In the genomic region with DNA sequence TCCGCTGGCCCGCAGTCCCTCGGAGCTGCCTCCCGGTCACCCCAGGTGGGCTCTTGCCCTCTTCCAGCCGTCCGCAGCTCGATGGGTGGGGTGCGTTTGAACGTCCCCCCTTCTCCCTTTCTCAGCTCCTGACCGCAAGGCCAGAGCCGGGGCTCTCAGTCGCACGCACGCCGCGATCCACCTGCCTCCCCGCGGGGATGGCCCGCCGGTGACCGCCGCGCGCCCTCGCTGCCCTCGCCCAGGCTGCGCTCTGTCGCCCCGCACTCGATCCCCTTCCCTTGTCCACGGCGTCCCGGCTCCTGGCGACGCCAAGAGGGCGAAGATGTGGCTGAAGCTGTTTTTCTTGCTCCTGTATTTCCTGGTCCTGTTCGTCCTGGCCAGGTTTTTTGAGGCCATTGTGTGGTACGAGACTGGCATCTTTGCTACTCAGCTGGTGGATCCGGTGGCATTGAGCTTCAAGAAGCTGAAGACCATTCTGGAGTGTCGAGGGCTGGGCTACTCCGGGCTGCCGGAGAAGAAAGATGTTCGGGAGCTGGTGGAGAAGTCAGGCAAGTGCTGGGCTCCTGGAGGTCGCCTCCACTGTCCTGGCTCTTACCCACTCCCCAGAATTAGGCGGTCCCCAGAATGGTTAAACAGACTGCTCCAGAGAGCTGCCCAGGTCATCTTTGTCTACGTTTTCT, we compare ENCODE assay signal across 8 mouse cellular contexts. TPM values are rescaled to one million over a fixed set of nuclear protein-coding genes. Genes with fewer than 3 reads are reported as not detected.
A peak's percentile ranks its signal among the peaks of the same experiment; 100 is the strongest.
DNase-seq lines count a peak whose midpoint lies in the region; ATAC-seq and TF ChIP-seq lines count a peak whose summit lies in the region.

No protein-coding gene starts in this region.

- ATAC-seq in activated CD4-positive, CD25-positive, alpha-beta regulatory T cell, adult 4 months: peak; percentile 22
- ATAC-seq in intestine, embryonic 16.5 days: peak; percentile 31; the same call in 1 of the 2 replicates
- ATAC-seq in limb, embryonic 12.5 days (ENCODE audit: insufficient number of reproducible peaks, insufficient read depth, low FRiP score, low TSS enrichment, low read depth): peak; percentile 1; the same call in 1 of the 2 replicates
- ATAC-seq in midbrain, embryonic 13.5 days: peak; percentile 48

- DNase-seq in 3T3-L1 (ENCODE audit: low read depth, low spot score): peak; percentile 60
- DNase-seq in cerebellum, postnatal 36 days: peak; percentile 65 to 71
- peak; percentile 46 to 59 for DNase-seq in frontal cortex, postnatal 36 days (ENCODE audit: low spot score in 2 of 2)

- H3K9ac ChIP-seq in intestine, embryonic 16.5 days (ENCODE audit: low read depth, low read length): peak overlapping the region; percentile 100
- H3K9ac ChIP-seq in limb, embryonic 12.5 days (replicated peaks): peak overlapping the region; percentile 95
- H3K9ac ChIP-seq in midbrain, embryonic 13.5 days (replicated peaks): peak overlapping the region; percentile 100

- no peak for TF ChIP-seq CTCF in small intestine, adult 2 months (IDR thresholded peaks at IDR 0.05; ENCODE audit: extremely low read depth, insufficient read length, insufficient replicate concordance, low read depth, low read length)

- under 1% methylated on average over 46 of the region's 46 CpGs for WGBS in intestine, embryonic 16.5 days
- under 1% methylated on average over 45 of the region's 46 CpGs for WGBS in limb, embryonic 12.5 days
- under 1% methylated on average over 46 of the region's 46 CpGs for WGBS in midbrain, embryonic 13.5 days
- under 1% methylated on average over 46 of the region's 46 CpGs for WGBS in small intestine, adult 2 months

- H3K4me3 ChIP-seq in intestine, embryonic 16.5 days (ENCODE audit: low read length): peak overlapping the region; percentile 98
- H3K4me3 ChIP-seq in limb, embryonic 12.5 days (replicated peaks): peak overlapping the region; percentile 80
- peak overlapping the region; percentile 96 for H3K4me3 ChIP-seq in midbrain, embryonic 13.5 days (replicated peaks)
- peak overlapping the region; percentile 82 for H3K4me3 ChIP-seq in small intestine, adult 2 months (ENCODE audit: low read depth, low read length)

- H3K36me3 ChIP-seq in intestine, embryonic 16.5 days (ENCODE audit: control insufficient read depth, insufficient read depth, low read length): no peaks in the 10 kb centered on the region
- H3K36me3 ChIP-seq in limb, embryonic 12.5 days: peaks cover 15% of the 10 kb centered on the region; the same call in 1 of the 2 replicates
- no peaks in the 10 kb centered on the region for H3K36me3 ChIP-seq in midbrain, embryonic 13.5 days
- H3K36me3 ChIP-seq in small intestine, adult 2 months (ENCODE audit: control insufficient read depth, insufficient read depth, low read length): peaks cover 13% of the 10 kb centered on the region

- H3K27ac ChIP-seq in intestine, embryonic 16.5 days (ENCODE audit: low read length): peak overlapping the region; percentile 99
- H3K27ac ChIP-seq in limb, embryonic 12.5 days: peak overlapping the region; percentile 98
- peak overlapping the region; percentile 99 for H3K27ac ChIP-seq in midbrain, embryonic 13.5 days
- peak overlapping the region; percentile 96 for H3K27ac ChIP-seq in small intestine, adult 2 months (ENCODE audit: insufficient read depth, low read depth, low read length)

- H3K9me3 ChIP-seq in intestine, embryonic 16.5 days (ENCODE audit: control insufficient read depth, low read length): no peaks in the 10 kb centered on the region
- H3K9me3 ChIP-seq in limb, embryonic 12.5 days: no peaks in the 10 kb centered on the region
- no peaks in the 10 kb centered on the region for H3K9me3 ChIP-seq in midbrain, embryonic 13.5 days

- TF ChIP-seq POLR2A in small intestine, adult 2 months (IDR thresholded peaks at IDR 0.05; ENCODE audit: low read depth, low read length): no peak

- no peaks in the 10 kb centered on the region for H3K27me3 ChIP-seq in intestine, embryonic 16.5 days (replicated peaks; ENCODE audit: control insufficient read depth, insufficient read depth, low read length)
- H3K27me3 ChIP-seq in limb, embryonic 12.5 days: no peaks in the 10 kb centered on the region
- no peaks in the 10 kb centered on the region for H3K27me3 ChIP-seq in midbrain, embryonic 13.5 days
- H3K27me3 ChIP-seq in small intestine, adult 2 months (ENCODE audit: control insufficient read depth, insufficient read depth, low read length): no peaks in the 10 kb centered on the region

- peak overlapping the region; percentile 66 for H3K4me2 ChIP-seq in intestine, embryonic 16.5 days (ENCODE audit: low read depth, low read length)
- H3K4me2 ChIP-seq in limb, embryonic 12.5 days: peak overlapping the region; percentile 78
- peak overlapping the region; percentile 72 for H3K4me2 ChIP-seq in midbrain, embryonic 13.5 days (replicated peaks)

- H3K4me1 ChIP-seq in intestine, embryonic 16.5 days (ENCODE audit: control insufficient read depth, insufficient read depth, low read length): peaks cover 2% of the 10 kb centered on the region; the same call in 1 of the 2 replicates
- peaks cover 22% of the 10 kb centered on the region for H3K4me1 ChIP-seq in limb, embryonic 12.5 days (replicated peaks)
- H3K4me1 ChIP-seq in midbrain, embryonic 13.5 days (replicated peaks): peaks cover 20% of the 10 kb centered on the region
- H3K4me1 ChIP-seq in small intestine, adult 2 months (ENCODE audit: control insufficient read depth, insufficient read depth, insufficient read length, low read length): peaks cover 8% of the 10 kb centered on the region; the same call in 1 of the 2 replicates

RNA-seq across cellular contexts. Expression of gene Rnf103, which starts 0.8 kb away (rescaled TPM):
- 1 to 10 TPM; 4.4 to 5.7 TPM for polyA plus RNA-seq in activated CD4-positive, CD25-positive, alpha-beta regulatory T cell, adult 4 months (2017; shearing (Covaris generic))
- polyA plus RNA-seq in intestine, embryonic 16.5 days (2015; fragmentation: Nextera tagmentation; extraction: Ambion mirVana): 8.5 and 18.2 TPM in 2 replicates
- 18.9 and 20.8 TPM in 2 replicates for polyA plus RNA-seq in limb, embryonic 12.5 days (2016; fragmentation: Nextera tagmentation; extraction: Ambion mirVana)
- 18.6 and 22.3 TPM in 2 replicates for polyA plus RNA-seq in midbrain, embryonic 13.5 days (2015; fragmentation: Nextera tagmentation; extraction: Ambion mirVana)
- 22.1 and 67.6 TPM in 2 replicates for polyA plus RNA-seq in small intestine, adult 2 months (2012; rRNA removed)

RNA-seq across cellular contexts. Expression of gene Chmp3, which starts 49.1 kb away (rescaled TPM):
- 100 to 1,000 TPM in 1 of 2 experiments, 10 to 100 TPM in 1; 56.7 to 105 TPM for polyA plus RNA-seq in activated CD4-positive, CD25-positive, alpha-beta regulatory T cell, adult 4 months (2017; shearing (Covaris generic))
- 78.8 and 83.3 TPM in 2 replicates for polyA plus RNA-seq in intestine, embryonic 16.5 days (2015; fragmentation: Nextera tagmentation; extraction: Ambion mirVana)
- 50.1 and 51.2 TPM in 2 replicates for polyA plus RNA-seq in limb, embryonic 12.5 days (2016; fragmentation: Nextera tagmentation; extraction: Ambion mirVana)
- polyA plus RNA-seq in midbrain, embryonic 13.5 days (2015; fragmentation: Nextera tagmentation; extraction: Ambion mirVana): 49.5 and 52.9 TPM in 2 replicates
- 11.7 and 19.6 TPM in 2 replicates for polyA plus RNA-seq in small intestine, adult 2 months (2012; rRNA removed)

RNA-seq across cellular contexts. Expression of gene Rmnd5a, which starts 54.0 kb away (rescaled TPM):
- 10 to 100 TPM; 13.5 to 15.7 TPM for polyA plus RNA-seq in activated CD4-positive, CD25-positive, alpha-beta regulatory T cell, adult 4 months (2017; shearing (Covaris generic))
- 9.3 and 10.3 TPM in 2 replicates for polyA plus RNA-seq in intestine, embryonic 16.5 days (2015; fragmentation: Nextera tagmentation; extraction: Ambion mirVana)
- polyA plus RNA-seq in limb, embryonic 12.5 days (2016; fragmentation: Nextera tagmentation; extraction: Ambion mirVana): 18.7 and 21.1 TPM in 2 replicates
- 7.0 and 8.0 TPM in 2 replicates for polyA plus RNA-seq in midbrain, embryonic 13.5 days (2015; fragmentation: Nextera tagmentation; extraction: Ambion mirVana)
- 4.9 and 12.5 TPM in 2 replicates for polyA plus RNA-seq in small intestine, adult 2 months (2012; rRNA removed)

Comparison
In these comparisons a context has a peak if more than half of its experiments do, and no peak if none do; other contexts are left out.
1. Peak in every context shown above with its lines: DNase-seq, ATAC-seq, H3K4me3 ChIP-seq and H3K27ac ChIP-seq.